Mouse (Mus musculus): ENCODE measurements around the gene Tlr7.
"Not testable (repeated sequence)": the region's sequence is repeated elsewhere in the genome, so short reads cannot be mapped to it uniquely, and the experiment has no call there.

Tlr7 gene

GRCm38 (mm10) chrX:167302061-167302460, 28.3 kb downstream of the Tlr7 start:
- not testable (repeated sequence) for DNase-seq (ENCODE audit: low read depth, low spot score)

GRCm38 (mm10) chrX:167276953-167277352, 53.4 kb downstream of the Tlr7 start:
- DNase-seq (ENCODE audit: low read depth, low spot score): peak; percentile 46

- DNase-seq (ENCODE audit: low read depth, low spot score): no peak
Observed at GRCm38 (mm10) chrX:167276551-167276950, 53.8 kb downstream of the Tlr7 start.

- DNase-seq (ENCODE audit: low read depth, low spot score): no peak
Observed at GRCm38 (mm10) chrX:167264086-167264485, 66.3 kb downstream of the Tlr7 start, which contains the start of gene Tlr8. TSS of gene Tlr8 (minus strand) at chrX:167264329.

- no peak for DNase-seq (ENCODE audit: low read depth, low spot score)
Observed at GRCm38 (mm10) chrX:167263530-167263929, 66.8 kb downstream of the Tlr7 start.
